Mouse (Mus musculus) megakaryocyte, adult 5-6 weeks (primary cell): ENCODE measurements around the gene Plekhg2. TPM values are rescaled to one million over a fixed set of nuclear protein-coding genes. Genes with fewer than 3 reads are reported as not detected.

Source experiments
- ATAC-seq: 2 replicates; pipeline ENCODE4 v1.8.0; 2016; ENCODE audit warnings: mild to moderate bottlenecking, inconsistent platforms; ENCODE audit not compliant: poor library complexity, severe bottlenecking
- total RNA-seq, 2 experiments: library from RNA; stranded (forward) in 1 of 2; stranded (reverse) in 1 of 2; fragments of 153-499, 151-499 nt in 1 of 2; fragments of 221-1000, 200-1000 nt in 1 of 2; gene quantifications; 2 replicates each; pipeline versions ENCODE4 v1.2.3 to v1.2.4; 2015 to 2017

The Plekhg2 gene
- total RNA-seq, 2 experiments from 2014 or later: 6.3 to 15.2 TPM

GRCm38 (mm10) chr7:28383606-28384005 is 11.2 kb upstream of the Plekhg2 start:
- no peak for ATAC-seq

GRCm38 (mm10) chr7:28382981-28383396 is 10.6 kb upstream of the Plekhg2 start:
- peak; percentile 19 for ATAC-seq

- no peak for ATAC-seq
These were observed 10.1 kb upstream of the Plekhg2 start for GRCm38 (mm10) chr7:28382347-28382951.

GRCm38 (mm10) chr7:28381938-28382337 is 9.5 kb upstream of the Plekhg2 start:
- peak; percentile 3 for ATAC-seq

- ATAC-seq: peak; percentile 22
These were observed 8.8 kb upstream of the Plekhg2 start for GRCm38 (mm10) chr7:28381017-28381790.

GRCm38 (mm10) chr7:28380237-28381016 is 8.0 kb upstream of the Plekhg2 start, which contains the start of gene Zfp36:
Gene Zfp36, minus strand, starts transcription at chr7:28380253.
- no peak for ATAC-seq

GRCm38 (mm10) chr7:28378769-28379651 is 6.6 kb upstream of the Plekhg2 start:
- ATAC-seq: peak; percentile 23

- peak; percentile 1 for ATAC-seq
These were observed 5.8 kb upstream of the Plekhg2 start for GRCm38 (mm10) chr7:28378066-28378690.

- ATAC-seq: no peak
These were observed 5.0 kb upstream of the Plekhg2 start for GRCm38 (mm10) chr7:28377190-28378065.

GRCm38 (mm10) chr7:28376011-28376771 is 3.8 kb upstream of the Plekhg2 start:
- peak; percentile 1 for ATAC-seq

GRCm38 (mm10) chr7:28375176-28375921 is 3.0 kb upstream of the Plekhg2 start:
- peak; percentile 24 for ATAC-seq

GRCm38 (mm10) chr7:28374647-28375046 is 2.2 kb upstream of the Plekhg2 start:
- ATAC-seq: no peak

GRCm38 (mm10) chr7:28373891-28374495 is 1.6 kb upstream of the Plekhg2 start:
- no peak for ATAC-seq

GRCm38 (mm10) chr7:28373131-28373581 is 757 bp upstream of the Plekhg2 start:
- ATAC-seq: peak; percentile 6

GRCm38 (mm10) chr7:28371514-28371989 is 847 bp downstream of the Plekhg2 start:
- no peak for ATAC-seq

GRCm38 (mm10) chr7:28370977-28371513 is 1.4 kb downstream of the Plekhg2 start:
- ATAC-seq: no peak

GRCm38 (mm10) chr7:28370051-28370450 is 2.3 kb downstream of the Plekhg2 start:
- ATAC-seq: no peak
